Mouse (Mus musculus) layer of hippocampus, postnatal 10 days (tissue): ENCODE data around the gene Tmx4. TPM values are rescaled to one million over a fixed set of nuclear protein-coding genes. Genes with fewer than 3 reads are reported as not detected.
"Not testable (repeated sequence)": the region's sequence is repeated elsewhere in the genome, so short reads cannot be mapped to it uniquely, and the experiment has no call there.

Source experiments
- DNase-seq, 2 experiments: peaks; one replicate each; pipeline ENCODE4 v3.0.0; 2021; ENCODE audit warnings: low spot score in 2 of 2
- long read RNA-seq: library from polyadenylated mRNA; stranded (forward); transcript quantifications from one replicate; pipeline ENCODE4 v2.0.0, GENCODE M21; 2023
- total RNA-seq, 2 experiments: library from RNA; stranded (reverse); gene quantifications; 2 replicates each; pipeline ENCODE4 v1.2.3; 2021

Gene Tmx4
- total RNA-seq, result 100 to 1,000 TPM; 120 to 126 TPM
- long read RNA-seq, full-length matches to known transcripts, result 34 of 41 reads
- long read RNA-seq, partial matches to known transcripts, result 1 of 41 reads
- long read RNA-seq, other reads (novel, unspliced or antisense), result 6 of 41 reads

GRCm38 (mm10) chr2:134643514-134644300 is at the start of gene Tmx4:
TSS of gene Tmx4 (minus strand) at chr2:134644145.
- peak; percentile 99 for DNase-seq

DNA sequence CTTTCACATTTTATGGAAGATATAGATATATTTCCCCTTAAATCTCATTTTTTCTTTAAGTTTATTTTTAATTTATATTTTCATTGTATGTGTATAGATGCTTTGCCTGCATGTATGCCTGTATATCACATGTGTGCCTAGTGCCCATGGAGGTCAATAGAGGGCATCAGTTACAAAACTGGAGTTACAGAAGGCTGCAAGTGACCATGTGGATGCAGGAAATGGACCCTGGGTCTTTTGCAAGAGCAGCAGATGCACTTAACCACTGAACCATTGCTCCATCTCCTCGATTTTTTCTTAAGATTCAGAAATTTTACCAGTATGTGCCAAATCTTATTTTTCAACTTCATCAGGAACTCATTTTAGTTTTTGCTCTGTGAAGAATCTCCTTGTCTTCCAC is 48.2 kb upstream of the Tmx4 start:
- no peak for DNase-seq

DNA sequence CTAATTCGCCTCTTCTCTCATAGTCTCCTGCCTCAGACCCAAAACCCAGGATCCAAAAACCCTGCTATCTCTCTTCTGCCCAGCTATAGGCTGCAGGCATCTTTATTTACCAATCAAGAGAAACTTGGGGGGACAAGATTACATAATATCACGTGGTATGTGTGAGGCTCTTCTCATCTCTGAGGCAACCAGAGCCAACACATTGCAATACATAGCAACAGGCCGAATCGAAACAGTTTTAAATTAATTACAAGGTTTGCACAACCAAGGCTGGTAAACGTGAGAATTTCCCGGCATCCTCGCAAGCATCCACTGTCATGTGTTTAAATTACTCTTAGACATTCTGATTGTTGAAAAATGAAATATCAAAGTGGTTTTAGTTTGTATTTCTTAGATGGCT is 47.1 kb upstream of the Tmx4 start:
- no peak for DNase-seq

GRCm38 (mm10) chr2:134682326-134682725 is 38.4 kb upstream of the Tmx4 start:
- DNase-seq, result no peak

DNA sequence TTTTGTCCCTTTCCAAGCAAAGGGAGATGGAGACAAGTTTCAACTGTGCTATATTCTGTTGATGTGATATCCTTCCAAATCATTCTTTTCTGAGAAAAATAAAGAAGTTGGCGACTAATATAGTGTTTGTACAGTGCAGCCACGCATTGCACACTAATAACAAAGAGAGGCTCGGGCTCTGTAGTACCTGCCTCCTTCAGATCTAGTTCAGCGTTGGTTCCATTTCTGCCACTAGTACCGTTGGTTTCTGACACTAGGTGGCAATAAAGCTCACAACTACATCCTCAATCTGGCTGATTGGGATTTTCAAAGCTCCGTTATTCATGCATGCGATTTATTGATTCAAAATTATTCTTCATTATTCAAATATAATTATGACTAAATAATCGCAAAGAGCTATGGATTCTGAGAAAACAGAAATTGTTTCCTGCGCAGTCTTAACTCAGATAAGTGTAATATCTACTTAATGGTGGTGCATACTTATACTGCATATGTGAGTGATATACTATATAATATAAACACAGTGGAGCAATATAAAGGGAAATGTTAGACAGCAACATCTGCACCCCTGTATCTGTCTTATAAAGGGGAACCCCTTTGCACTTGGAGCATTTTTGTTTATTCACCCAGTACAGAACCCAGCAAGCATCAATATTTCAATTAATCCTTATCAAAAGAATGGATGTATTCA is 37.5 kb upstream of the Tmx4 start:
- peak; percentile 44 to 56 for DNase-seq

DNA sequence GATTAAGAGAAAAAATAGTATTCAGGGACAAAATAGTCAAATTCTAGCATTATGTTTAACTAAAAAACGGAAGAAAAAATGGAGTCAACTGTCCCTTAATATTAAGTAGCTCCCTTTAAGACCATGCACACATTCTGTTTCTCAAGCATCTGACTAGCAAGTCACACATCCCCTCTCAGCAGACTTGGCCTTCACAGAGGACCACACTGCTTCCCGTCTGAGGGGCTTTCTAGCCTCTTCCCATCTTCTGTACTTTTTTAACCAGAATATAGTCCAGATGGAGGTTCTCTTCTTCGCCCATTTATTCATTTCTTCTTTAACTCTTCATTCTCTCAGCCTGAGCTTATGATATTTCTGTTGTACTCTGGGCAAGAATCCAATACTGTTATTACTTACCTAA is 35.6 kb upstream of the Tmx4 start:
- DNase-seq, result no peak

- no peak for DNase-seq
These were observed 31.5 kb upstream of the Tmx4 start for GRCm38 (mm10) chr2:134675465-134675864.

DNA sequence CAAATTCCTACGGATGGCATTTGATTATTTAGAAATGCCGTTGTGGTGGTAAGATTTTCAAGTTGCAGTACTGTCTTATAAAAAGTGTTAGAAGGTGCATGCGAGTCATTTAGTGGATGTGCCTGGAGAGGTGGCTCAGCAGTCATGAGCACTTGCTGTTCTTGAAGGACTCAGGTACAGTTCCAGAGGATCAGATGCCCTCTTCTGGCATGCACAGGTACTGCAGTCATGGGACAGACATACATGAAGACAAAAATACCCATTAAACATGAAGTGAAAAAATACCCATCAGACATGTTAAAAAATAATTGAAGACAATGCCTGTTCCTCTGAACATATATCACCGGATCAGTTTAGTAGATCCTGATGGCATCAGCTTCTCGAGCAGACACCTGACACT is 29.7 kb upstream of the Tmx4 start:
- peak; percentile 53 to 62 for DNase-seq

GRCm38 (mm10) chr2:134656477-134656876 is 12.5 kb upstream of the Tmx4 start:
- no peak for DNase-seq

- DNase-seq, result no peak
These were observed 10.7 kb upstream of the Tmx4 start for GRCm38 (mm10) chr2:134654668-134655067.

- no peak for DNase-seq
These were observed 8.8 kb upstream of the Tmx4 start for GRCm38 (mm10) chr2:134652759-134653158.

DNA sequence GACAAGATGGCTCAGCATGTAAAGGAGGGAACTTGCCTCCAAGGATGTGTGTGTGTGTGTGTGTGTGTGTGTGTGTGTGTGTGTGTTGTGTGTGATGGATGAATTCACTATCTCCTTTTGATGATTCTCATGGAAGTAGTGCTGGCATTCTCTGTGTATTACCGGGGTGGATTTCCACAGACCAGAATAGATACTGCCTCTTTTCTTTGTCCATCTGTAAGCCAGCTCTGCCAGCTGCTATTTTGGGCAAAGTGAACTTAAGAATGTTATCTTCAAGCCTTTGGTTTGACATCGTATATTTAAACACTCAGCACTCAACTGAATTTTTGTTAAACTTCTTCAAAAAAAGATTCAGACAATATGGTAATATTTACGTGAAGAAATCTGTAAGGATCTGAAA is 5.1 kb upstream of the Tmx4 start:
- no peak for DNase-seq

GRCm38 (mm10) chr2:134645752-134646151 is 1.8 kb upstream of the Tmx4 start:
- DNase-seq, result no peak

DNA sequence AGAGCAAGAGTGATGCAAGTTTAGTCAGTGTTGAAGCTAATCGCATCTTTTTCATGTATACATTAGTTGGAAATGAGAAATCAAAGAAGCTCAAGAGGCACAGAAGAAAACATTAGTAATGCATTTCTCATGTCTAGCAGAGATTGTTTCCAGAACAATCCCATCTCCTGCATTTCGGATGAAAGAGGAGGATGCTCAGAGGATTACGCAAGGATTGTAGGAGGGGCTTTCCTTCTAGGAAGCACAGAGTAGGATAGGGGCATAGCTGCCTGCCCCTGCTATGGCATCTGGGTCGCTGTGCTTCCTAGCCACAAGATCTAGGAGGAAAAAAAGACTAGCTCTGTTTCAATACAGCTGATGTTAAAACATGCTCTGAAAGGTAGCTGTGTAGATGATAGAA is 1.2 kb upstream of the Tmx4 start:
- DNase-seq, result no peak

GRCm38 (mm10) chr2:134644301-134644912 is 462 bp upstream of the Tmx4 start:
- DNase-seq, result no peak

GRCm38 (mm10) chr2:134642377-134642776 is 1.6 kb downstream of the Tmx4 start:
- DNase-seq, result no peak

DNA sequence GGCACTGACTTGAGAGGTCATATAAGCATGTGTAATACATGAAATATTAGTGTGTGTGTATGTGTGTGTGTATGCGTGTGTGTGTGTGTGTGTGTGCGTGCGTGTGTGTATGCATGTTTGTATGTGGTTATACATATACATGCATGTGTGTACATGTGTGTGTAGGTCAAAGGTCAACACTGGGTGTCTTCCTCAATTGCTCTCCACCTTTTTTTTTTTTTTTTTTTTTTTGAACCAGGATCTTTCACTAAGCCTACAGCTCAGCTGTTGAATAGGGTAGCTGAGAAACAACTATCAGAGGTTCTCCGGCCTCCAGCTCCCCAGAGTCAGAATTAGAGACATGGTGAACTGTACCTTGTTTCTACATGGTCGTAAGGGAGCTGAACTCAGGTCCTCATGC is 2.6 kb downstream of the Tmx4 start:
- DNase-seq, result no peak

DNA sequence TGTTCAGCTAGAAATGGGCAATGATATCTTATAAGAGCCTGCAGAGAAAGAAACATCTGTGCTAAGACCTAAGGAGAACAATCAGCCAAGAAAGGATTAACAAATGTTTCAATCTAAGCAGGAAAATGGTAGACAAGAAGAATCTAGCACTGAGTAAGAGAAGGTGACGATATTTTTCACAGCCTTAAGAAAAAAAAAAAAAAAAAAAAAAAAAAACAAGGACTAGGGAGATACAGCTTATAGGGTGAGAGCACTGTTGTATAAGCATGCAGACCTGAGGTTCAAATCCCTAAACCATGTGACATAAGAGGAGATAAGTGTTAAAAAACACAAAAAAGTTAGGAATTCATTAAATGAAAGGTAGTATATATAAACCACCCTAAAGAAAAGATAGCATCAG is 3.5 kb downstream of the Tmx4 start:
- DNase-seq, result no peak

DNA sequence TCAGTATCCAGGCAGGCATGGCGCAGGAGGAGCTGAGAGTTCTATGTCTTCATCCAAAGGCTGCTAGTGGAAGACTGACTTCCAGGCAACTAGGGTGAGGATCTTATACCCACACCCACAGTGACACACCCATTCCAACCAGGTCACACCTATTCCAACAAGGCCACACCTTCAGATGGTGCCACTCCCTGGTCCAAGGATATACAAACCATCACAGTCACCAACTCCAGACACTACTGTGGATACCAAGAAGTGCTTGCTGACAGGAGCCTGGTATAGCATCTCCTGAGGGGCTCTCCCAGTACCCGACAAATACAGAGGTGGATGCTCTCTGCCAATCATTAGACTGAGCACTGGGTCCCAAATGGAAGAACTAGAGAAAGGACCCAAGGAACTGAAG is 15.4 kb downstream of the Tmx4 start:
- DNase-seq, result not testable (repeated sequence)

GRCm38 (mm10) chr2:134604935-134605334 is 39.0 kb downstream of the Tmx4 start:
- no peak for DNase-seq

DNA sequence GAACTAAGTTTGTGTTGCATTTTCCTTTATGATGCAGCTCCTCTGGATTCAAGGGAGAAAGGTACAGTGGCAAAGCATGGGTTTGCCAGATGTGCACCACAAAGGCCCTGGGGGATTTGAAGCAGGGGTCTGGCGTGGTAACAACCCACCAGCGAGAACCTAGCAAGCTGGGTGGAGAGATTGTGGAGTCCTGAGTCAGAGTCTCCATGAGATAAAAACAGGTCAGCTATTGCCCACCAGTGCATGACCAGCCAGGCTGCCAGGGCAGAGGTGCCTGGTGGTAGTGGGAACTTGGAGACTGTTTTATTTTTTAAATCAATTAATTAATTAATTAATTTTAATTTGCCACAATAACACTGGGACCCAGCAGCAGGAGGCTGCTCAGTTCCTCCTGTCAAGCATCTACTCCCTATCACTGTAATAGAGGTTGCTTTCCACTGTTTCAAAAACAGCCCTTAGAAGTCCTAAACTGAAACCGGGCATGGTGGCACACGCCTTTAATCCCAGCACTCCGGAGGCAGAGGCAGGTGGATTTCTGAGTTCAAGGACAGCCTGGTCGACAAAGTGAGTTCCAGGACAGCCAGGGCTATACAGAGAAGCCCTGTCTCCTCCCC is 52.8 kb downstream of the Tmx4 start:
- DNase-seq, result no peak

DNA sequence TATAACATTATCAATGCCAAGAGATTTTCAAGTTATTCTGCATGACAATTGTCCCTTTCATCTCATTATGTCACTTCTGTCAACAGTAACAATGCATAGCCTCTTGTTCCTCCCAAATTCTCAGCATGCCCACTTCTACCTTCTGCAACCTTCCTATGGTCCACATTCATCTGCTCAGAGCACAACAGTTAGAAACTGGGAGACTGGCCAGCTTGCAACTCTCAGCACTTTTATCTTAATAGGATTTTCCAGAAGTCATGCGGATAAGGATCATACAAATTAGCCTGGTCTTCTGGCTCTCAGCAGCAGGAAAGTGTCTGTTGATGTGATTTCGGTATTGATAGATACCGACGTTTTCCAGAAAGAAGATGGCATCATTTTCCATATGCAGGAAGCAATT is 58.7 kb downstream of the Tmx4 start:
- DNase-seq, result no peak
